Mouse (Mus musculus) embryonic facial prominence, embryonic 11.5 days (tissue): Measurements from ENCODE around the gene Lrrfip2. TPM values are rescaled to one million over a fixed set of nuclear protein-coding genes. Genes with fewer than 3 reads are reported as not detected.

Source experiments
- ATAC-seq: fragments of 200-750 bp; cut with Nextera tagmentation; replicated peaks from 2 replicates; pipeline ENCODE4 v1.8.0; 2017; ENCODE audit warnings: low read depth; ENCODE audit not compliant: insufficient number of reproducible peaks, low FRiP score, low TSS enrichment
- DNase-seq: peaks from one replicate; pipeline ENCODE4 v3.0.0-alpha.2; 2015; ENCODE audit warnings: low spot score
- H3K27ac ChIP-seq: fragments of 300-500 bp; sonication (generic); replicated peaks from 2 replicates; pipeline ENCODE4 v1.5.1; 2014; ENCODE audit warnings: mild to moderate bottlenecking, low read depth, low read length, control low read depth
- H3K27me3 ChIP-seq: fragments of 300-500 bp; sonication (generic); 2 replicates; pipeline ENCODE4 v1.6.1; 2014; ENCODE audit warnings: mild to moderate bottlenecking, low read length, moderate library complexity, mixed read lengths; ENCODE audit not compliant: control insufficient read depth, insufficient read depth
- H3K36me3 ChIP-seq: fragments of 300-500 bp; sonication (generic); replicated peaks from 2 replicates; pipeline ENCODE4 v1.6.1; 2014; ENCODE audit warnings: low read depth, mild to moderate bottlenecking, low read length, moderate library complexity, mixed read lengths; ENCODE audit not compliant: control insufficient read depth, insufficient read depth
- H3K4me1 ChIP-seq: fragments of 300-500 bp; sonication (generic); 2 replicates; pipeline ENCODE4 v1.6.1; 2014; ENCODE audit warnings: low read length, mixed read lengths; ENCODE audit not compliant: control insufficient read depth, insufficient read depth
- H3K4me2 ChIP-seq: fragments of 300-500 bp; sonication (generic); 2 replicates; pipeline ENCODE4 v1.6.1; 2014; ENCODE audit warnings: low read depth, mild to moderate bottlenecking, control low read depth, low read length, moderate library complexity
- H3K4me3 ChIP-seq: fragments of 300-500 bp; sonication (generic); 2 replicates; pipeline ENCODE4 v1.5.1; 2014; ENCODE audit warnings: low read depth, low read length, control low read depth
- H3K9ac ChIP-seq: fragments of 300-500 bp; sonication (generic); replicated peaks from 2 replicates; pipeline ENCODE4 v1.6.1; 2014; ENCODE audit warnings: mild to moderate bottlenecking, control low read depth, low read length
- H3K9me3 ChIP-seq: fragments of 300-500 bp; sonication (generic); replicated peaks from 2 replicates; pipeline ENCODE4 v1.6.1; 2016; ENCODE audit warnings: mild to moderate bottlenecking, low read length, inconsistent platforms, mixed read lengths; ENCODE audit not compliant: control insufficient read depth
- WGBS: fragments of 180-500 bp; shearing (Covaris S2); extraction: QIAGEN DNeasy Blood & Tissue Kit; methylation state at CpG from one replicate; pipeline ENCODE4 v1.1.7; 2014; 5-methylcytosine and 5-hydroxymethylcytosine counted together
- polyA plus RNA-seq: library from polyadenylated mRNA; unstranded; fragments of >200 nt; fragmentation: Nextera tagmentation; extraction: Ambion mirVana; gene quantifications from 2 replicates; pipeline ENCODE4 v1.2.1, GENCODE M21; 2014

Gene Lrrfip2
- 48.4 and 49.2 TPM in 2 replicates for polyA plus RNA-seq

DNA sequence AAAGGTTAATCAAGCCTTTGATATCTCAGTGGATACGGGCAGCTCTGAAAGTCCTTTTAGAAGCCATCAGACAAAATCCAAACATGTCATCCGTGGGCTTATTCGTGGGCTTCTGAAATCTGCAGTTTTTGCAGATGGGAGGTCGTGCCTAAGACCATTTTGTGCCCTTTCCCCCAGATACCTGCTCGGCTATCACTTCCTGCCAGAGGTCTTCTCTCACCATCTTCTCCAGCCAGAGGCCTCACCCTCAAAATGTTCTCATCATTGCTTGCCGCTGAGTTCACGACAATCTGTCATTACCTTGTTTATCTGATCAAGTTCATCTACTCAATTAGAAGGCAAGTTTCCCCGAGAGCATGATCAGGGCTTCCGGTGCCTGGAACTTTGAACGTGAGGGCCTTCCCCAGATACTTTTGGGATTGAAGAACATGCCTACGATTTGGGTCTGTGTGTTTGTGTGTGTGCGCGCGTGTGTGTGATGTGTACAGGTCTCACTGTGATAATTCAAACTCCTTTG, at the start of gene Lrrfip2:
Gene Lrrfip2 (plus strand): TSS at position 467 of the 517 bp plus-strand sequence.
- H3K4me2 ChIP-seq, result peak within 1 kb of the TSS; percentile 85
- no peaks in the 10 kb centered on the region for H3K4me1 ChIP-seq
- H3K36me3 ChIP-seq, result no peaks in the 10 kb centered on the region
- DNase-seq (no peak), ATAC-seq (no peak)
- peak within 1 kb of the TSS; percentile 94 for H3K4me3 ChIP-seq
- WGBS, result 36% methylated on average over 14 of the region's 14 CpGs
- no peaks in the 10 kb centered on the region for H3K27me3 ChIP-seq
- peak within 1 kb of the TSS; percentile 75 for H3K27ac ChIP-seq
- H3K9ac ChIP-seq, result peak within 1 kb of the TSS; percentile 86
- H3K9me3 ChIP-seq, result no peaks in the 10 kb centered on the region

GRCm38 (mm10) chr9:111070546-111070961, 46.8 kb upstream of the Lrrfip2 start:
- no peak overlapping the region for H3K4me2 ChIP-seq
- peak; percentile 83 for DNase-seq
- peak; percentile 75; the same call in 1 of the 2 replicates for ATAC-seq
- H3K36me3 ChIP-seq, result no peaks in the 10 kb centered on the region
- no peaks in the 10 kb centered on the region for H3K27me3 ChIP-seq
- WGBS, result 22% methylated on average over 4 of the region's 4 CpGs
- H3K9ac ChIP-seq, result no peak overlapping the region
- no peak overlapping the region for H3K27ac ChIP-seq
- no peaks in the 10 kb centered on the region for H3K4me1 ChIP-seq
- no peaks in the 10 kb centered on the region for H3K9me3 ChIP-seq
- no peak overlapping the region for H3K4me3 ChIP-seq

DNA sequence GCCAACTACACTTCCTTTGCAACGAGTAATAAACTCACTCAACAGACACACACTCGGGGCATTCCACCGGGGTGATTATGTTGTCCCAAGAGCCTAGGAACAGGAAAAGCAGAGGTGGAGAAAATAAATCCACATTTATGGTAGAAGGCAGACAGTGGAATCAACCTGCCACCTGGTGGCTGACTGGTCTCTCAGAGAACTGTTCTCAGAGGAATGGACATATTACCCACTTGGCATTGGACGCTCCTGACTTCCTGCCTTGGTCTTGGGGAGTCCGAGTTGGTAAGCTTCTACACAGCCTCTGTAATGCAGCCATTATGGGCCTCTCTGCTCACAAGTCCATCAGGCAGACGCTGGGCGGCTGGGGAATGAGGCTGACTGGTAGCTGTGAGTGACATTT, 45.2 kb upstream of the Lrrfip2 start:
- no peak for ATAC-seq
- H3K9ac ChIP-seq, result no peak overlapping the region
- no peak overlapping the region for H3K4me3 ChIP-seq
- no peaks in the 10 kb centered on the region for H3K27me3 ChIP-seq
- no peaks in the 10 kb centered on the region for H3K9me3 ChIP-seq
- H3K4me2 ChIP-seq, result no peak overlapping the region
- DNase-seq, result peak; percentile 49
- 58% methylated on average over 7 of the region's 7 CpGs for WGBS
- H3K4me1 ChIP-seq, result no peaks in the 10 kb centered on the region
- no peaks in the 10 kb centered on the region for H3K36me3 ChIP-seq
- no peak overlapping the region for H3K27ac ChIP-seq

DNA sequence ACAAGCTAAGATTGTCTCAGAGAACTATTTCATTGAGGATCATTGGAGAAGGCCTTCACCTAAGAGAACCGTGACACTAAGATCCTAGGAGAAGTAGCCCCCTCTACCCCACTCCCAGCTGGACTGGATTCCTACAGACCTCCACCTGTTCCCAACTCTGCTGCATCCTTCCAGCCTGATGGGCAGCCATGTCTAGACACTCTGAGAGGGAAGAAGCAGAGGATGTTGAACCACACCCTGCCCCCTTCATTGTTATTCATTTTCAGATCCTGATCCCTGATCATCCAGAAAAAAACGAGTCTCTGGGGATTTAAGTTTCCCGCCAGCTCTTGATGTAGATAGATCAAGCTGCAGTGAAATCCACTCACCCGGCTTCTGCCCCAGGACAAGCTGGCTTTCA, 44.4 kb upstream of the Lrrfip2 start:
- ATAC-seq (no peak), DNase-seq (no peak)
- H3K4me2 ChIP-seq, result no peak overlapping the region
- no peak overlapping the region for H3K9ac ChIP-seq
- no peaks in the 10 kb centered on the region for H3K36me3 ChIP-seq
- no peaks in the 10 kb centered on the region for H3K27me3 ChIP-seq
- H3K4me3 ChIP-seq, result no peak overlapping the region
- no peak overlapping the region for H3K27ac ChIP-seq
- WGBS, result 74% methylated on average over 4 of the region's 4 CpGs
- H3K9me3 ChIP-seq, result no peaks in the 10 kb centered on the region
- no peaks in the 10 kb centered on the region for H3K4me1 ChIP-seq

GRCm38 (mm10) chr9:111077745-111078144, 39.6 kb upstream of the Lrrfip2 start:
- H3K9ac ChIP-seq, result no peak overlapping the region
- no peak overlapping the region for H3K4me3 ChIP-seq
- DNase-seq (peak; percentile 36), ATAC-seq (no peak)
- no peaks in the 10 kb centered on the region for H3K9me3 ChIP-seq
- H3K36me3 ChIP-seq, result no peaks in the 10 kb centered on the region
- no peak overlapping the region for H3K27ac ChIP-seq
- no peaks in the 10 kb centered on the region for H3K4me1 ChIP-seq
- no peak overlapping the region for H3K4me2 ChIP-seq
- WGBS, result 56% methylated on average over 5 of the region's 5 CpGs
- no peaks in the 10 kb centered on the region for H3K27me3 ChIP-seq

- WGBS, result 87% methylated on average over 8 of the region's 8 CpGs
- no peaks in the 10 kb centered on the region for H3K9me3 ChIP-seq
- no peaks in the 10 kb centered on the region for H3K4me1 ChIP-seq
- no peak for ATAC-seq
- DNase-seq, result no peak
- no peak overlapping the region for H3K4me3 ChIP-seq
- H3K36me3 ChIP-seq, result no peaks in the 10 kb centered on the region
- H3K4me2 ChIP-seq, result no peak overlapping the region
- no peak overlapping the region for H3K27ac ChIP-seq
- H3K9ac ChIP-seq, result no peak overlapping the region
- H3K27me3 ChIP-seq, result no peaks in the 10 kb centered on the region
Measured at GRCm38 (mm10) chr9:111080801-111081200, 36.6 kb upstream of the Lrrfip2 start.

DNA sequence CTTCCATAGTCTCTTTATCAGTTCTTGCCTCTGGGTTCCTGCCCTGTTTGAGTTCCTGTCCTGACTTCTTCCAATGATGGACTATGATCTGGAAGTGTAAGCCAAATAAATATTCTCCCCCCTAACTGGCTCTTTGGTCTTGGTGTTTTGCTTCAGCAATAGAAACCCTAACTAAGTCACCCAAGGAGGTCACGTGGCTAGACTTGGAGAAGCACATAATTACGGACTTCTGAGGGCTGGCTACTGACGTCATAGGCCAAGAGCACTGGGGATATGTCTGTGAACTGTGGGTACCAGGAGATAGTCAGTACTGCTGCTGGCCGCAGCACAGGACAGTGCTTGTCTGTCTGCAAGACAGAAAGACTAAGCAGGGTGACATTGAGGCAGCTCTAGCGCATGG, 35.6 kb upstream of the Lrrfip2 start:
- H3K27me3 ChIP-seq, result no peaks in the 10 kb centered on the region
- no peak overlapping the region for H3K4me2 ChIP-seq
- H3K4me1 ChIP-seq, result no peaks in the 10 kb centered on the region
- 77% methylated on average over 5 of the region's 5 CpGs for WGBS
- no peak overlapping the region for H3K4me3 ChIP-seq
- ATAC-seq (no peak), DNase-seq (no peak)
- no peak overlapping the region for H3K27ac ChIP-seq
- H3K9ac ChIP-seq, result no peak overlapping the region
- H3K9me3 ChIP-seq, result no peaks in the 10 kb centered on the region
- no peaks in the 10 kb centered on the region for H3K36me3 ChIP-seq

DNA sequence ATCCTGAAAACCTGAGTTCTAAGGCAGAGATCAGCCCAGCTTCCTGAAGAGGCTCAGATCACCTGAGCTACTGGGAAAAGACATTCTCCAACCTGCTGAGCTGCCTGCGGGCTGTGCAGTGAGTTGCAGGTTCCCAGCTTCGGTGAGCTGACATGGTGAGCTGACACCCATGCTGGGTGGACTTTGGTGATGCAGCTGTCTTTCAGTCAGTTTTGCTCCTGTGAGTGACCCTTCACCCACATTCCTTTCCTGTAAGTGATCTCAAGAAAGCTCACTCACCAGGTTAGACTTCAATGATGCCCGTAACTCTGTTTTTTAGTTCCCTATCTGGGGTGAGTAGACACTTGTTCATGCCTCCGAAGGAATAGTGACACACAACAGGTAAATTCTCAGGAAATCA, 32.1 kb upstream of the Lrrfip2 start:
- Histone ChIP-seq H3K4me1 (no peaks in the 10 kb centered on the region), H3K27ac (no peak overlapping the region), H3K9me3 (no peaks in the 10 kb centered on the region), H3K9ac (no peak overlapping the region), H3K27me3 (no peaks in the 10 kb centered on the region), H3K4me2 (no peak overlapping the region), H3K36me3 (no peaks in the 10 kb centered on the region), H3K4me3 (no peak overlapping the region)
- 47% methylated on average over 4 of the region's 4 CpGs for WGBS
- ATAC-seq (no peak), DNase-seq (no peak)
